Mouse (Mus musculus) cortical plate, adult 2 months (tissue): ENCODE results near the gene Hspg2. TPM values are rescaled to one million over a fixed set of nuclear protein-coding genes. Genes with fewer than 3 reads are reported as not detected.
A peak's percentile ranks its signal among the peaks of the same experiment; 100 is the strongest.

Experiments used
- H3K27ac ChIP-seq: fragments of 200-500 bp; 2 replicates; pipeline ENCODE4 v1.5.1; 2012; ENCODE audit warnings: low read length, control low read depth, inconsistent platforms; ENCODE audit not compliant: insufficient read depth
- H3K4me1 ChIP-seq: fragments of 200-500 bp; 2 replicates; pipeline ENCODE4 v1.6.1; 2011; ENCODE audit warnings: low read length; ENCODE audit not compliant: control insufficient read depth, insufficient read depth
- H3K4me3 ChIP-seq: fragments of 200-500 bp; 2 replicates; pipeline ENCODE4 v1.5.1; 2011; ENCODE audit warnings: mild to moderate bottlenecking, low read length, control low read depth; ENCODE audit not compliant: insufficient read depth
- CTCF ChIP-seq: fragments of 200-500 bp; IDR thresholded peaks from 2 replicates; pipeline ENCODE4 v1.5.1; 2011; ENCODE audit warnings: mild to moderate bottlenecking, control low read depth, low read length; ENCODE audit not compliant: insufficient read depth; ENCODE audit errors: extremely low read depth
- POLR2A ChIP-seq: fragments of 200-500 bp; IDR thresholded peaks from 2 replicates; pipeline ENCODE4 v1.6.1; 2011; ENCODE audit warnings: mild to moderate bottlenecking, low read length, control low read depth; ENCODE audit not compliant: insufficient read depth; ENCODE audit errors: extremely low read depth
- polyA plus RNA-seq: library from polyadenylated mRNA; depleted of rRNA; stranded (reverse); fragments of >200 nt; gene quantifications from 2 replicates; pipeline ENCODE4 v1.2.3, GENCODE M21; 2012

Gene Hspg2
- polyA plus RNA-seq, 1 experiment, result 2.6 TPM

- no peaks in the 10 kb centered on the region for H3K4me1 ChIP-seq
- H3K27ac ChIP-seq, result no peak overlapping the region
- no peak overlapping the region for H3K4me3 ChIP-seq
- no peak for TF ChIP-seq CTCF
- no peak for TF ChIP-seq POLR2A
Observed at GRCm38 (mm10) chr4:137589586-137589985, 121.0 kb downstream of the Hspg2 start.

GRCm38 (mm10) chr4:137590961-137591360, 122.4 kb downstream of the Hspg2 start:
- H3K4me3 ChIP-seq, result no peak overlapping the region
- H3K4me1 ChIP-seq, result peaks cover 2% of the 10 kb centered on the region; the same call in 1 of the 2 replicates
- H3K27ac ChIP-seq, result no peak overlapping the region
- TF ChIP-seq CTCF (no peak), POLR2A (no peak)

- Histone ChIP-seq H3K27ac (peak within 1 kb of the TSS; percentile 92), H3K4me3 (peak within 1 kb of the TSS; percentile 48), H3K4me1 (peaks cover 2% of the 10 kb centered on the region; the same call in 1 of the 2 replicates)
- TF ChIP-seq CTCF, result no peak
- peak; percentile 88 for TF ChIP-seq POLR2A
Observed at GRCm38 (mm10) chr4:137593601-137594495, 125.3 kb downstream of the Hspg2 start, which contains the start of gene Usp48. Usp48 (plus strand) TSS chr4:137593755.

GRCm38 (mm10) chr4:137594496-137595270, 126.1 kb downstream of the Hspg2 start:
- TF ChIP-seq CTCF (no peak), POLR2A (peak; percentile 16; the same call in 1 of the 2 replicates)

DNA sequence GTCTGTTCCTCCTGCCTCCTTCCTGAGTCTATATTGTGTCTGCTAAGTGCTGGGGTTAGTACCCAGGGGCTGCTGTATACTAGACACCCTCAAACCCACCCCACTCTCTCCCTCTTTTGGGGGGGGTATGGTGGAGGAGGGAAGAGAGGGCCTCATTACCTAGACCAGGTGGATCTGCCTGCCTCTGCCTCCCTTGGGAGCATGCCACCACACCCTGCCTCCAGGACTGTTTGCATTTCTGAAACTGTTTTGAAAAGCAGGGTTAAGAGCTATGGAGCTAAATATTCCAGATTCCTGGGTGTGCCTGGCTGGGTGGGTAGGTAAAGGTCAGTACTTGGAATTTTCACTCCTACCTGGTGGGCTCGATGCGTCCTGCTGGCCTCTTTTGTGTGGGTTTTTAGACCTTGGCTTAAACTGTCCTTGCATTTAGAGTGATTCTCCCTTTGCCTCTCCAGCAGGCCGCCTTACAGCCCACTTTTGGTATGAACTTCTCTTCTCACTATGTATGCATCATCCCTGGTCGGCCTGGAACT, 128.6 kb downstream of the Hspg2 start:
- Histone ChIP-seq H3K27ac (no peak overlapping the region), H3K4me1 (peaks cover 10% of the 10 kb centered on the region), H3K4me3 (no peak overlapping the region)
- TF ChIP-seq POLR2A, result no peak
- no peak for TF ChIP-seq CTCF

More at GRCm38 (mm10) chr4:137594496-137595270, 126.1 kb downstream of the Hspg2 start:
- Histone ChIP-seq H3K27ac (peak overlapping the region; percentile 66), H3K4me3 (peak overlapping the region; percentile 48), H3K4me1 (peaks cover 6% of the 10 kb centered on the region; the same call in 1 of the 2 replicates)

- TF ChIP-seq POLR2A (no peak), CTCF (no peak)
- Histone ChIP-seq H3K4me3 (no peak overlapping the region), H3K27ac (no peak overlapping the region), H3K4me1 (peaks cover 10% of the 10 kb centered on the region)
Observed at GRCm38 (mm10) chr4:137598577-137598976, 130.0 kb downstream of the Hspg2 start.

GRCm38 (mm10) chr4:137603449-137604171, 135.0 kb downstream of the Hspg2 start:
- H3K4me3 ChIP-seq, result no peak overlapping the region
- no peak for TF ChIP-seq POLR2A
- no peak for TF ChIP-seq CTCF
- no peak overlapping the region for H3K27ac ChIP-seq
- peaks cover 7% of the 10 kb centered on the region for H3K4me1 ChIP-seq

GRCm38 (mm10) chr4:137607023-137607422, 138.5 kb downstream of the Hspg2 start:
- H3K4me1 ChIP-seq, result no peaks in the 10 kb centered on the region; the same call in 1 of the 2 replicates
- H3K27ac ChIP-seq, result no peak overlapping the region
- TF ChIP-seq CTCF, result no peak
- no peak for TF ChIP-seq POLR2A
- no peak overlapping the region for H3K4me3 ChIP-seq

DNA sequence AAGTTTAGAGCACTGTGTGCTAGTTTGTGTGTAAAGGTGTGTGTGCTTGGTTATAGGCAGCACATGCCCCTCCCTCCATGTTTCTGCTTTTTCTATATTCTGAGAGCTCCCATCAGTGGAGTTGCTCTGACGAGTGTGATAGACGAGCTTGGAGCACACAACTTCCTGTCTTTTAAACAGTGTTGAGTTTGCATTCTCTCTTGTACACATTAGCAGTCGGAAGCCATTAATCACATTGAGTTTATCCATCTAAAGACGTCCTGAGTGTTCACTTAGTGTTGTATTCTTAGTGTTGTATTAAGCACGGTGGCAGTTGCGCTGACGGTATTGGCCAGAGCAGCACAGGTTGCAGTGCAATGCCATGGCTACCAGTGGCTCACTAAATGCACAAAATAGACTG, 140.7 kb downstream of the Hspg2 start:
- no peak overlapping the region for H3K4me3 ChIP-seq
- TF ChIP-seq POLR2A (no peak), CTCF (no peak)

More for the DNA sequence above, 140.7 kb downstream of the Hspg2 start:
- Histone ChIP-seq H3K4me1 (no peaks in the 10 kb centered on the region), H3K27ac (no peak overlapping the region)
